Mouse (Mus musculus) stomach, embryonic 14.5 days (tissue): ENCODE measurements around the gene Wnt3. TPM values are rescaled to one million over a fixed set of nuclear protein-coding genes. Genes with fewer than 3 reads are reported as not detected.
A peak's percentile ranks its signal among the peaks of the same experiment; 100 is the strongest.

ENCODE experiments used
- ATAC-seq: fragments of 200-750 bp; cut with Nextera tagmentation; 2 replicates; pipeline ENCODE4 v1.8.0; 2017; ENCODE audit warnings: low read depth, moderate TSS enrichment; ENCODE audit not compliant: insufficient number of reproducible peaks, insufficient read depth, low FRiP score
- H3K27ac ChIP-seq: fragments of 300-500 bp; sonication (generic); 2 replicates; pipeline ENCODE4 v1.5.1; 2014; ENCODE audit warnings: mild to moderate bottlenecking, low read length, moderate library complexity, mixed read lengths
- H3K27me3 ChIP-seq: fragments of 300-500 bp; sonication (generic); 2 replicates; pipeline ENCODE4 v1.6.1; 2014; ENCODE audit warnings: low read length, control low read depth, mixed read lengths; ENCODE audit not compliant: control insufficient read depth, insufficient read depth
- H3K36me3 ChIP-seq: fragments of 300-500 bp; sonication (generic); 2 replicates; pipeline ENCODE4 v1.6.1; 2014; ENCODE audit warnings: mild to moderate bottlenecking, control low read depth, low read length, moderate library complexity, mixed read lengths; ENCODE audit not compliant: control insufficient read depth, insufficient read depth
- H3K4me1 ChIP-seq: fragments of 300-500 bp; sonication (generic); 2 replicates; pipeline ENCODE4 v1.6.1; 2014; ENCODE audit warnings: low read length, control low read depth, mixed read lengths; ENCODE audit not compliant: control insufficient read depth, insufficient read depth
- H3K4me2 ChIP-seq: fragments of 300-500 bp; sonication (generic); replicated peaks from 2 replicates; pipeline ENCODE4 v1.6.1; 2014; ENCODE audit warnings: low read depth, low read length, control low read depth
- H3K4me3 ChIP-seq: fragments of 300-500 bp; sonication (generic); 2 replicates; pipeline ENCODE4 v1.5.1; 2014; ENCODE audit warnings: low read depth, low read length, control low read depth
- H3K9ac ChIP-seq: fragments of 300-500 bp; sonication (generic); replicated peaks from 2 replicates; pipeline ENCODE4 v1.6.1; 2014; ENCODE audit warnings: low read depth, mild to moderate bottlenecking, control low read depth, low read length, moderate library complexity, mixed read lengths
- H3K9me3 ChIP-seq: fragments of 300-500 bp; sonication (generic); 2 replicates; pipeline ENCODE4 v1.6.1; 2016; ENCODE audit warnings: low read depth, low read length, control low read depth; ENCODE audit not compliant: control insufficient read depth
- WGBS: fragments of 180-500 bp; shearing (Covaris S2); extraction: QIAGEN DNeasy Blood & Tissue Kit; methylation state at CpG from one replicate; pipeline ENCODE4 v1.1.7; 2014; 5-methylcytosine and 5-hydroxymethylcytosine counted together
- polyA plus RNA-seq: library from polyadenylated mRNA; unstranded; fragments of >200 nt; fragmentation: Nextera tagmentation; extraction: Ambion mirVana; gene quantifications from 2 replicates; pipeline ENCODE4 v1.2.1, GENCODE M21; 2014

Gene Wnt3
- polyA plus RNA-seq, 1 experiment from 2014 or later = 0.07 TPM

GRCm38 (mm10) chr11:103764601-103765000 is 9.3 kb upstream of the Wnt3 start:
- H3K27me3 ChIP-seq = 0 out of 2 replicates have a peak, but pooled peaks cover 3% of the 10 kb centered on the region
- no peaks in the 10 kb centered on the region for H3K36me3 ChIP-seq
- WGBS = 61% methylated on average over 6 of the region's 6 CpGs
- no peaks in the 10 kb centered on the region for H3K9me3 ChIP-seq
- ATAC-seq = no peak
- H3K27ac ChIP-seq = no peak overlapping the region
- no peaks in the 10 kb centered on the region for H3K4me1 ChIP-seq
- no peak overlapping the region for H3K4me3 ChIP-seq
- no peak overlapping the region for H3K9ac ChIP-seq
- H3K4me2 ChIP-seq = no peak overlapping the region

DNA sequence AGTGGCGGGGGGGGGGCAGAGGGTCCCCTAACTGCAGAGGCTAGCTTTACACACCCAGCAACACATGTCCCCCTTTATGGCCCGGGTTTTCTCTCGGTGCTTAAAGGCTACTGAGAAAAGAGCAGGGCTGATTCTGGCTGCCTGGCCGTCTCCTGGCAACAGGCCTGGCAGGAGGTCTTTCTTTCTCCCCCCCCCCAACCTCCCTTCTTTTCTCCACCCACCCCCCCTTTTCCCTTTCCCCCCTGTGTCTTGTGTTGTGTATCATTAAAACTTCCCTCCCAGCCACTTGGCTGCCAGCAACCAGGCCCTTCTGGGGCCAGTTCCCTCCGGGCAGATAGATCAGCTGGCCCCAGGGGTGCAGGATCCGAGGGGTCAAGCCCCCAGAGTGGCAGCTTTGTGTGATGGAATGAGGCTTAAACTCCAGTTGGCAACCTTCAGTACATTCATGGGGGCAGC is 8.4 kb upstream of the Wnt3 start:
- 22% methylated on average over 6 of the region's 6 CpGs for WGBS
- H3K4me3 ChIP-seq = no peak overlapping the region
- no peak overlapping the region for H3K27ac ChIP-seq
- H3K9me3 ChIP-seq = no peaks in the 10 kb centered on the region
- no peak overlapping the region for H3K9ac ChIP-seq
- peaks cover 12% of the 10 kb centered on the region for H3K27me3 ChIP-seq
- no peaks in the 10 kb centered on the region for H3K36me3 ChIP-seq
- H3K4me1 ChIP-seq = no peaks in the 10 kb centered on the region
- H3K4me2 ChIP-seq = no peak overlapping the region
- no peak for ATAC-seq

- no peaks in the 10 kb centered on the region for H3K36me3 ChIP-seq
- H3K4me3 ChIP-seq = no peak overlapping the region
- H3K9me3 ChIP-seq = no peaks in the 10 kb centered on the region
- H3K27me3 ChIP-seq = peaks cover 59% of the 10 kb centered on the region
- H3K27ac ChIP-seq = no peak overlapping the region
- 1% methylated on average over 19 of the region's 19 CpGs for WGBS
- no peak for ATAC-seq
- no peak overlapping the region for H3K9ac ChIP-seq
- peaks cover 10% of the 10 kb centered on the region; the same call in 1 of the 2 replicates for H3K4me1 ChIP-seq
- H3K4me2 ChIP-seq = no peak overlapping the region
These were observed 2.7 kb upstream of the Wnt3 start for GRCm38 (mm10) chr11:103771160-103771817.

DNA sequence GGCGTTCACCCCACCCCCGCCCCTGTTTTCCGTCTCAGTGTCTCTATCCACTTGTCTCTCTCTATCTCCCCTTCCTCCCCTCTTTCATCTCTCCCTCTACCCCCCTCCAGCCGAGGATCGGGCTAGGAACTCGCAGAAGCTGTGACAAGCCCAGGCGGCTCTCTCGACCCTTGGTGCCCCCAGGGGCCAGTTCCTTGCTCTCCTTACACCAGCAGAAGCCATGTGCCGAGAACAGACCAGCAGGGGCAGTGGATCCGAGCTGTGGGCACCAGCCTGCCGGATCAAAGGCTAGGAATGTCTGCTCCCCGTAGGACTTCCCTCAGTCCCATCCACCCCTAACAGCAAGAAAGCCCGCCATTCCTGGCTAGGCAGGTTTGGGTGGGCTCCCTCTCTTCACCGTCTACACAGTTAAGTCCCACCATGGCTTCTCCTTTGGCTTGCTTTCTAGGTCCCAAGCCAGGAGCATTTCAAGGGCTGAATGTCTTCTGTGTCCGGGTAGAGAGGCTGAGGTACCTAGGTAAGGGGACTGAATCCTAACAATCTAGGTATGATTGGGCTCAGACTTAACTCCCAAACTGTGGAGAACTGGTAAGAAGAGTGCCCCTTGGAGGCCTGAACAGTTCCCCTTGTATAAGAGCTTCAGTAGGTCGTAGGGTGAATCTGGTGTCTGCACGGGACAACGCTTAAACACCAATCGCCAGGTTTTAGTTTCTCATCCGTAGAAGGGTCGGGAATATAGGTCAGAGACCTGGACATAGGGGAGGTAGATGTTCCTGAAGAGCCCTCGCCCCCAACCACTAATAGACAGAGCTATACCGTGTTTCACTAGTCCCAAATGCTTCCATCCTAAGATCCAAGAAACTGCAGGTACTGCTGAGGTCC is 1.2 kb upstream of the Wnt3 start:
- no peaks in the 10 kb centered on the region for H3K36me3 ChIP-seq
- H3K9ac ChIP-seq = no peak overlapping the region
- no peak for ATAC-seq
- no peak overlapping the region for H3K4me2 ChIP-seq
- H3K9me3 ChIP-seq = no peaks in the 10 kb centered on the region
- H3K4me3 ChIP-seq = no peak overlapping the region
- no peak overlapping the region for H3K27ac ChIP-seq
- H3K27me3 ChIP-seq = peaks cover 62% of the 10 kb centered on the region
- 2% methylated on average over 23 of the region's 23 CpGs for WGBS
- peaks cover 10% of the 10 kb centered on the region; the same call in 1 of the 2 replicates for H3K4me1 ChIP-seq

GRCm38 (mm10) chr11:103774228-103774530 is 229 bp downstream of the Wnt3 start:
- Histone ChIP-seq H3K4me3 (peak overlapping the region; percentile 20), H3K36me3 (no peaks in the 10 kb centered on the region), H3K9ac (no peak overlapping the region), H3K4me1 (peaks cover 10% of the 10 kb centered on the region; the same call in 1 of the 2 replicates), H3K9me3 (no peaks in the 10 kb centered on the region), H3K27me3 (peaks cover 59% of the 10 kb centered on the region), H3K4me2 (peak overlapping the region; percentile 35), H3K27ac (no peak overlapping the region)
- under 1% methylated on average over 19 of the region's 19 CpGs for WGBS
- no peak for ATAC-seq

GRCm38 (mm10) chr11:103780152-103780551 is 6.2 kb downstream of the Wnt3 start:
- Histone ChIP-seq H3K4me2 (no peak overlapping the region), H3K27ac (no peak overlapping the region), H3K36me3 (no peaks in the 10 kb centered on the region), H3K9ac (no peak overlapping the region), H3K4me3 (no peak overlapping the region), H3K27me3 (peaks cover 14% of the 10 kb centered on the region), H3K4me1 (no peaks in the 10 kb centered on the region), H3K9me3 (no peaks in the 10 kb centered on the region)
- WGBS = 36% methylated on average over 9 of the region's 9 CpGs
- ATAC-seq = no peak

DNA sequence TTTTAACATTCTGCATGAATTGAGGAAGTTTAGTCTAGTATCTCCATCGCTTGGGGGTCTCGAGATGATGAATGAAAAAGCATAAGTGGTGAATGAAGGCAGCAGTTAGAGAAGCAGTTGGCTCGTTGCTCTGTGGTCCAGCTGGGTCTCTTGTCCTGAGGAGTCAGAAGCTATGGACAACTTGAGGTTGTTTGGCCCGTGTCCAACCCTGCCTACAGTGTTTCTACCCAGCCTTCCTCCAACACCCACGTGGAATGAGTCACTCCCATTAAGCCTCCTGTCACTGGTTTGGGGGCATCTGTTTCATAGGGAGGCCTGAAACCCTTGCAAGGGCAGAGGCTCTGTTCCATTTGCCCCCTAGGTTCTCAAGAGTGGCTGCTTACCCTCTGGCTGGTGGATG is 16.0 kb downstream of the Wnt3 start:
- Histone ChIP-seq H3K36me3 (no peaks in the 10 kb centered on the region), H3K27ac (no peak overlapping the region), H3K9me3 (no peaks in the 10 kb centered on the region), H3K9ac (no peak overlapping the region), H3K4me2 (no peak overlapping the region), H3K27me3 (peaks cover 16% of the 10 kb centered on the region; the same call in 1 of the 2 replicates), H3K4me3 (no peak overlapping the region), H3K4me1 (no peaks in the 10 kb centered on the region)
- 52% methylated on average over 5 of the region's 5 CpGs for WGBS
- ATAC-seq = no peak

DNA sequence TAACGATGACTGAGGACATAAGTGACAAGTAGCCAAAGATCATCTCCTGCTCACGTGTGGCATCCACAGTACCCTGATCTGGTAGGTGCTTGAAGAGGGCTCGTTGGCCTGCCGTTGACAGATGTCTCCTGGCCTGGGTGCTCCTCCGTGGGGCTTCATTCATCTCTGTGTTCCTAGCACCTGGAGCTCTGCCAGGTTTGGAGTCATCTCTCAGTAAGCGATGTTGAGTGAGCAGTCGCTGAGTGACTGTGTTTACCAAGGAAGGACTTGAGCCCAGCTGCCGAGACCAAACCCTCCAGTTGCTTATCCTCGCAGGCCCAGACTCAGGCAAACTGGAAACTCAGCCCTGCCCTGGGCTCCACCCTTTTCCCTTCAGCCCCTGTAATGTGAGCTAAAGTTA is 27.2 kb downstream of the Wnt3 start:
- no peaks in the 10 kb centered on the region for H3K4me1 ChIP-seq
- no peak overlapping the region for H3K4me2 ChIP-seq
- ATAC-seq = no peak
- H3K9ac ChIP-seq = no peak overlapping the region
- no peak overlapping the region for H3K4me3 ChIP-seq
- no peaks in the 10 kb centered on the region for H3K36me3 ChIP-seq
- H3K27ac ChIP-seq = no peak overlapping the region
- no peaks in the 10 kb centered on the region for H3K9me3 ChIP-seq
- 43% methylated on average over 9 of the region's 9 CpGs for WGBS
- no peaks in the 10 kb centered on the region for H3K27me3 ChIP-seq
